Mouse (Mus musculus) intestine, embryonic 15.5 days (tissue): ENCODE measurements around the gene Tiprl. TPM values are rescaled to one million over a fixed set of nuclear protein-coding genes. Genes with fewer than 3 reads are reported as not detected.
A peak's percentile ranks its signal among the peaks of the same experiment; 100 is the strongest.

Experiments
- ATAC-seq: fragments of 200-750 bp; cut with Nextera tagmentation; 2 replicates; pipeline ENCODE4 v1.8.0; 2017; ENCODE audit warnings: moderate TSS enrichment, moderate library complexity
- H3K27ac ChIP-seq: fragments of 300-500 bp; sonication (generic); 2 replicates; pipeline ENCODE4 v1.5.1; 2015; ENCODE audit warnings: mild to moderate bottlenecking, inconsistent platforms
- H3K27me3 ChIP-seq: fragments of 300-500 bp; sonication (generic); replicated peaks from 2 replicates; pipeline ENCODE4 v1.6.1; 2015; ENCODE audit warnings: inconsistent platforms
- H3K36me3 ChIP-seq: fragments of 300-500 bp; sonication (generic); 2 replicates; pipeline ENCODE4 v1.6.1; 2015; ENCODE audit warnings: inconsistent platforms
- H3K4me1 ChIP-seq: fragments of 300-500 bp; sonication (generic); replicated peaks from 2 replicates; pipeline ENCODE4 v1.6.1; 2015; ENCODE audit warnings: inconsistent platforms
- H3K4me2 ChIP-seq: fragments of 300-500 bp; sonication (generic); replicated peaks from 2 replicates; pipeline ENCODE4 v1.6.1; 2015; ENCODE audit warnings: mild to moderate bottlenecking, inconsistent platforms
- H3K4me3 ChIP-seq: fragments of 300-500 bp; sonication (generic); replicated peaks from 2 replicates; pipeline ENCODE4 v1.5.1; 2015; ENCODE audit warnings: inconsistent platforms
- H3K9ac ChIP-seq: fragments of 300-500 bp; sonication (generic); 2 replicates; pipeline ENCODE4 v1.6.1; 2015; ENCODE audit warnings: inconsistent platforms
- H3K9me3 ChIP-seq: fragments of 300-500 bp; sonication (generic); 2 replicates; pipeline ENCODE4 v1.6.1; 2016; ENCODE audit warnings: inconsistent platforms
- WGBS: fragments of 180-500 bp; shearing (Covaris S2); methylation state at CpG from one replicate; pipeline ENCODE4 v1.1.7; 2015; 5-methylcytosine and 5-hydroxymethylcytosine counted together
- polyA plus RNA-seq: library from polyadenylated mRNA; unstranded; fragments of >200 nt; fragmentation: Nextera tagmentation; extraction: Ambion mirVana; gene quantifications from 2 replicates; pipeline ENCODE4 v1.2.1, GENCODE M21; 2015

The Tiprl gene
- polyA plus RNA-seq, 1 experiment from 2014 or later: 85.6 TPM

DNA sequence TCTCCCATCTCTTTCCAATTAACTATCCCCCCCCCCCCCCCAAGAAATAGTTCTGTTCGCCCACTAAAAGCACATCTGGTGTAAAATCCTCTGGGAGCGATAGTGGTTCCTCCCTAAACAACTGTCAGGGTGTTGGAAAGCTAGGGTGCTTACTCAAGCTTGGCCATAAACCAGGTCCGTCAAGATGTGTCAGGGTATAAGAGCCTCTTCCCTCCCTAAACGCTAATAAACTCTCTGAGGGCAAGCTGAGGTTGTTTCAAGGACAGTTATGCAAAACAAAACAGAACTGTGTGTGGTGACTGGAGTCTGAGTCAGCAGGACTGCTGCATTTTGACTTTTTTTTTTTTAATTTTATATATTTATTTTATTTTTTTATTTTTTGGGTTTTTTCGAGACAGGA, 10.3 kb upstream of the Tiprl start:
- Histone ChIP-seq H3K27ac (no peak overlapping the region), H3K27me3 (no peaks in the 10 kb centered on the region), H3K4me1 (0 out of 2 replicates have a peak, but pooled peaks cover 3% of the 10 kb centered on the region), H3K36me3 (no peaks in the 10 kb centered on the region), H3K4me2 (no peak overlapping the region), H3K4me3 (no peak overlapping the region), H3K9ac (no peak overlapping the region), H3K9me3 (no peaks in the 10 kb centered on the region)
- ATAC-seq: peak; percentile 61
- 53% methylated on average over 5 of the region's 5 CpGs for WGBS

DNA sequence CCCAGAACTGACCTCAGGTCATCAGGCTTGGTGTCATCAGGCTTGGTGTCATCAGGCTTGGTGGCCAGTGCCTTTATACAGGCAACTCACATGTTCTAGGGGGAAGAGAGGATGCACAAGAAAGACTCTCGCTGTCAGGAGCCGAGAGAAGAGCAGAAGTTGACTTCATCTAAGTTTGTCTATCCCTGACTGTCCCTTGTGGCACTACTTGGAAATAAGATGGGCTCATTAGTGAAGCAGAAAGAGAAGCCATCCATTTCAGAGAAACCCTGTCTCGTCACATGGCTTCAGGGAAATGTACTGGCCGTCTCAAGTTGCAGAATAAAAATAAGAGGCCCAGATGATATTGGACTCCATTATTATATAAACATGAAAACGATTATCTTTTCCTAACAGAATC, 9.8 kb upstream of the Tiprl start:
- Histone ChIP-seq H3K27me3 (no peaks in the 10 kb centered on the region), H3K27ac (no peak overlapping the region), H3K9ac (no peak overlapping the region), H3K36me3 (no peaks in the 10 kb centered on the region), H3K9me3 (no peaks in the 10 kb centered on the region), H3K4me3 (no peak overlapping the region), H3K4me2 (no peak overlapping the region), H3K4me1 (0 out of 2 replicates have a peak, but pooled peaks cover 3% of the 10 kb centered on the region)
- no peak for ATAC-seq
- 65% methylated on average over 5 of the region's 5 CpGs for WGBS

DNA sequence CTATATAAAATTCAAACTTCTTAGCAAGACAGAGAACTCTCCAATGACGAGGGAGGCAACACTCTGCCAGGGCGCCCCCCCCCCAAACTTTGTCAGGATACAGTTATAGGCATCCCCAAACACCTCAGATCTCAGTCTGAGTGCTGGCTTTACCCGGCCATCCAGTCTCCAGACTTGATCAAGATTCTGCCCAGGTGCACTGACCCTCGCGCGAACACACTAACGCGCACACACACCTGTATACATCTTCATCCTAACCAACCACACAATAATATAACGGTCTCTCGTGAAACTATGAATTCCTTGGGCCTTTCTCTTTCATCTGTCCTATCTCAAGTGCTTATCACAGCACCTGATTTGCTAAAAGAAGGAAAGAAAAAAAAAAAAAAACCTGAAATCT, 950 bp downstream of the Tiprl start:
- Histone ChIP-seq H3K9ac (peak overlapping the region; percentile 75), H3K4me2 (peak overlapping the region; percentile 64), H3K27me3 (no peaks in the 10 kb centered on the region), H3K4me3 (peak overlapping the region; percentile 86), H3K27ac (peak overlapping the region; percentile 96; the same call in 1 of the 2 replicates), H3K4me1 (peaks cover 6% of the 10 kb centered on the region; the same call in 1 of the 2 replicates), H3K9me3 (no peaks in the 10 kb centered on the region), H3K36me3 (no peaks in the 10 kb centered on the region)
- 4% methylated on average over 10 of the region's 10 CpGs for WGBS
- no peak for ATAC-seq

DNA sequence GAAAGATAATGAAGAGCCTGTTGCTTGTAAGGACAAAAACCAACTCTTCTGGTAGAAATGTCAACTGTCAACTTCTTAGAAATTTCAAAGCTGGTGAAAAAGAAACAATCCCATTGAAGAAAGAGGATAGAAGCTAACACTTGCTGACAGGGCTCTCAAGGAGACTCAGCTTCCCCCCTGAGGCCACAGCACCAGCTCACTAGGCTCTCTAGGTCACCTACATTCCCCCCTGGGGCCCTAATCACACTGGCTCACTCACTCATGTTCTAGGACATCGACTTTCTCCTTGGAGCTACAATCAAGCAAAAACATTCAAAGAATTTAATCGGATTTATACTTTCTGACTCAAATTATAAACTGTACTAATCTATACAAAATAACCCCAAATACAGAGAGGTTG, 3.0 kb downstream of the Tiprl start:
- Histone ChIP-seq H3K9ac (no peak overlapping the region), H3K4me2 (no peak overlapping the region), H3K4me3 (no peak overlapping the region), H3K4me1 (peaks cover 6% of the 10 kb centered on the region; the same call in 1 of the 2 replicates), H3K9me3 (no peaks in the 10 kb centered on the region), H3K27ac (no peak overlapping the region), H3K27me3 (no peaks in the 10 kb centered on the region), H3K36me3 (no peaks in the 10 kb centered on the region)
- 71% methylated on average over 2 of the region's 2 CpGs for WGBS
- ATAC-seq: no peak

DNA sequence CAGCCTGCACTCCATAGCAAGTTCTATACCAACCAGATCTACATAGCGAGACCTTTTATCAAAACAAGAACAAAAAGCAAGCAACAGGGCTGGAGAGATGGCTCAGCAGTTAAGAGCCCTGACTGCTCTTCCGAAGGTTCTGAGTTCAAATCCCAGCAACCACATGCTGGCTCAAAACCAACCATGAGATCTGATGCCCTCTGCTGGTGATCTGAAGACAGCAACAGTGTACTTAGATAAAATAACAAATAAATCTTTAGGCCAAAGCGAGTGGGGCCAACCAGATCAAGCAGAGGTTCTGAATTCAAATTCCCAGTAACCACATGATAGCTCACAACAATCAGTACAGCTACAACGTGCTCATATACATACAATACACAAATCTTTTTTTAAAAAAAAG, 6.1 kb downstream of the Tiprl start:
- H3K27ac ChIP-seq: no peak overlapping the region
- H3K36me3 ChIP-seq: no peaks in the 10 kb centered on the region
- H3K9me3 ChIP-seq: no peaks in the 10 kb centered on the region
- peaks cover 3% of the 10 kb centered on the region; the same call in 1 of the 2 replicates for H3K4me1 ChIP-seq
- H3K9ac ChIP-seq: no peak overlapping the region
- H3K4me2 ChIP-seq: no peak overlapping the region
- no peak for ATAC-seq
- 93% methylated on average over 4 of the region's 4 CpGs for WGBS
- H3K4me3 ChIP-seq: no peak overlapping the region
- no peaks in the 10 kb centered on the region for H3K27me3 ChIP-seq

DNA sequence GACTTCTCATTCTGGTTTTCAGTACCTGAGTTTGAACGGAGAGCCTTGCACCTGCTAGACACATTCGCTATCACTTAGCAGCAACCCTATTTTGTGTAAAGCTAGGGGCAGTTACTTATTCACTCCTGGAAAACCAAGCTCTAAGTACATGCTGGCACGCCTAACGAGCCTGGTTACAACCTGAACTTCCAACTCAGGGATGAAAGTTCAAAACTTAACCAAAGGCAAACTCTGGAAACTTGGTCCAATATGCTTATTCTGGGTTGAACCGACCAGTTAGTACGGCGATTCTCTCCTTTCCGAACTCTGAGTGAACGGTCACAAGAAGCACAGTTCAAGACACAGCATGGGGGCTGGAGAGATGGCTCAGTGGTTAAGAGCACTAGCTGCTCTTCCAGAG, 7.2 kb downstream of the Tiprl start:
- no peaks in the 10 kb centered on the region; the same call in 1 of the 2 replicates for H3K4me1 ChIP-seq
- no peaks in the 10 kb centered on the region for H3K9me3 ChIP-seq
- no peak for ATAC-seq
- no peaks in the 10 kb centered on the region; the same call in 1 of the 2 replicates for H3K36me3 ChIP-seq
- H3K27me3 ChIP-seq: no peaks in the 10 kb centered on the region
- no peak overlapping the region for H3K27ac ChIP-seq
- no peak overlapping the region for H3K4me3 ChIP-seq
- H3K4me2 ChIP-seq: no peak overlapping the region
- no peak overlapping the region for H3K9ac ChIP-seq
- WGBS: 89% methylated on average over 9 of the region's 9 CpGs

DNA sequence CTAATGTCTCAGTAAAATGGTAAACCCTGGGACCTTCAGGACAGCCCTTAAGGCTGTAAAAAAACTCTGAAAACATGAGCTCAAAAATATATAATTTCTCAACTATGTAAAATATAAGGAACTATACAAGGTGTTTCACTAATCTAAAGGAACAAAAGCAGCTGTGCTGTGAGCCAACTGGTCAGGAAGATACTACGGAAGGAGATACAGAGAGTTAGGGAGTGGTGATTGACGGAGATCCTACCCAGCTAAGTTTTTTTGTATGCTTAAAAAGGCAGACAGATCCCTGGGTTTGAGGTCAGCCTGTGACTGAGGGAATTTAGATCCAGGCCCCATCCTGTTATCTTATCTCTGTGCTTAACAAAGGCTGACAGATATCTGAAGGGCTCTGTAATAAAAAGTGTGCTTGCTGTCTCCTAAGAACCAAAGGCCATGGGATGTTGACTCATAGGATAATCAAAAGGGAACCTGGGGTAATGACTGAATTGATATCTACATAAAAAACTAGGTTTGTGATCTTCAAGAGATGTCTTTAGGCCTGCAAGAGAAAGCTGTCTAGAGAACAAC, 19.7 kb downstream of the Tiprl start:
- Histone ChIP-seq H3K9ac (no peak overlapping the region), H3K9me3 (no peaks in the 10 kb centered on the region), H3K36me3 (peaks cover 13% of the 10 kb centered on the region; the same call in 1 of the 2 replicates), H3K27ac (no peak overlapping the region), H3K4me1 (no peaks in the 10 kb centered on the region), H3K27me3 (no peaks in the 10 kb centered on the region), H3K4me2 (no peak overlapping the region), H3K4me3 (no peak overlapping the region)
- peak; percentile 75 for ATAC-seq
- WGBS: 56% methylated on average over 2 of the region's 2 CpGs

DNA sequence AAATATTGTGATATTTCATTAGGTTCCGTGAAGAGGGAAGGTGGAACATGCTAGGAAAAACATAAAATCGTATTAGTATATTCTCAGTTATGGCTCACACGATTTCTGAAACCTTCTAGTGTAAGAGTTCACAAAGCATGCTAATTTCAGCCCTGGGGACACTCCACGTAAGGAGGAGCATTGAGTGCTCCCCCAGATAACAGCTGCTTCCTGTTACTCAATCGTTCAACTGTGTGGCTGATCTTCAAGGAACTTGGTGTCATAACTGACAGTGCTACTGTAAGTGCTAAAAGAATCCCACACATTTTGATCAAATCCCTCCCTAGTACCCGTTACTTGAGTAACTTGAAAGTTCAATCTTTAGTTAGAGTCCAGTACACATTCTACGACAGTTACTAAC, 21.0 kb downstream of the Tiprl start:
- H3K4me3 ChIP-seq: no peak overlapping the region
- H3K9ac ChIP-seq: no peak overlapping the region
- H3K27me3 ChIP-seq: no peaks in the 10 kb centered on the region
- no peak for ATAC-seq
- no peak overlapping the region for H3K27ac ChIP-seq
- H3K4me1 ChIP-seq: no peaks in the 10 kb centered on the region
- H3K4me2 ChIP-seq: no peak overlapping the region
- H3K36me3 ChIP-seq: peaks cover 10% of the 10 kb centered on the region; the same call in 1 of the 2 replicates
- 81% methylated on average over 7 of the region's 7 CpGs for WGBS
- H3K9me3 ChIP-seq: no peaks in the 10 kb centered on the region

DNA sequence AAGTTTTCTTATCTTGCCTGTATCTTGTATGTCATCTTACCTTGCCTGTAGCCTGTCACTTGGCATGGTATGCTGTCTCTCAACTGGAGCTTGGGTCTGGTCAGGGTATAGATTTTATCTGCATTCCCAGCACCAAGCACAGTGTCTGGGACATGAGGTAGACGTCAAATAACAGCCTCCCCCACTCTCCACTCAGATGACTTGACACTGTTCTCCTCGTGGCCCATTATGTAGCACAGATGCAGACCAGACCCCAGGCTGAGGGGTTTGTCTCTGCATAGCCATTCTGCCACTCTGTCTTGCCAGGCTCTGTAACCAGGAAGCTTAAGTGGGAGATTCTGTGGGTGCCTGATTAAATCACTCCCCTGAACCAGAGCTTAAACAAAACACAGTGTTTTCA, 31.2 kb downstream of the Tiprl start:
- Histone ChIP-seq H3K4me1 (no peaks in the 10 kb centered on the region), H3K27ac (no peak overlapping the region), H3K4me2 (no peak overlapping the region), H3K9me3 (no peaks in the 10 kb centered on the region), H3K27me3 (no peaks in the 10 kb centered on the region), H3K4me3 (no peak overlapping the region), H3K9ac (no peak overlapping the region), H3K36me3 (no peaks in the 10 kb centered on the region)
- ATAC-seq: no peak
- WGBS: 14% methylated on average over 2 of the region's 2 CpGs

DNA sequence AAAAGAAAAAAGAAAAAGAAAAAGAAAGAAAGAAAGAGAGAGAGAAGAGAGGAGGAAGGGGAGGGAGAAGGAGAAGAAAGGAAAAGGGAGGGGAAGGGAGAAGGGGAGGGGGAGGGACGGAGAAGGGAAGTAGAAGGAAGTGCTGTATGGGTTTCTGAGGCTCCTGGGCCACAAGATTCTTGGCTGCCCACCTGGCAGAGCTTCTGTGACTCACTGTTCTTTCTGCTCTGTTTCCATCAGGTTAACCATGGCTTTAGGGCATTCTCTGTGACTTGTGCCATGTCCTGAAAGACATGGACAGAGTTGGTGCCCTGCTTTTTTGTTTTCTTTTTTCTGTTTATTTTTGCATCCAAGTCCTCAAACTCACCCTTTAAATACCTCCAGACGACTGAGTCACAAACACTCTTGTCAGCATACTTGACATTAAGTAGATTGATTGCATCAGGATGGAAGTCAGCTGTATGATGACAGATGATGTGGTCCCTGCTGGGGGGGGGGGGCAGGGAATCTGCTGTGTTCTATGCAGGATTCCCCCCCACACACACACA, 33.2 kb downstream of the Tiprl start:
- ATAC-seq: no peak
- Histone ChIP-seq H3K36me3 (no peaks in the 10 kb centered on the region), H3K9ac (no peak overlapping the region), H3K9me3 (no peaks in the 10 kb centered on the region), H3K4me2 (no peak overlapping the region), H3K27ac (no peak overlapping the region), H3K4me3 (no peak overlapping the region), H3K4me1 (no peaks in the 10 kb centered on the region), H3K27me3 (no peaks in the 10 kb centered on the region)
- WGBS: 33% methylated on average over 2 of the region's 2 CpGs

DNA sequence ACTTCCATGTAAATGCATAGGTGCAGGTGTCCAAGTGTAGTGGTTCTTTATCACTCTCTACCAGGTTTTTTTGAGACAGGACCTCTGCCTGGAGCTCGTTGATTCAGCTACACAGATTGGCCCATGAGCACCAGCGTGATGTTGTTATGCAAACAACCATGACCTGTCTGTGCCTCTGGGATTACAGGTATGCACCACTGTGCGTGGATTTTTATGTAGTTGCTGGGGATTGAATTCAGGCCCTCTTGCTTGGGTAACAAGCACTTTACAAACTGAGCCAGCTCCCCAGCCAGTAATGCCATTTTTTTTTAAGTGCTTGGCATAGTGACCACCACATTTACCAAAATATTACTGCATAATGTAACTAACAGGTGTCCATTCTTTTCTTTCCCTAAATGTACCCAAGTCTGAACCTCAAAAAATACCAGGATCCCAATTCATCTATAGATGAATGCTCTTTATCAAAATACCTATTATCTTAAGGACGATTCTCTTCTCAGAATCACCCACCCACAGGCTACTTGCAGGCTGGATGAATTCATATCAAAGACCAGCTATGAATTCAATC, 35.3 kb downstream of the Tiprl start:
- Histone ChIP-seq H3K4me2 (no peak overlapping the region), H3K4me1 (no peaks in the 10 kb centered on the region), H3K9me3 (no peaks in the 10 kb centered on the region), H3K4me3 (no peak overlapping the region), H3K27me3 (no peaks in the 10 kb centered on the region), H3K27ac (no peak overlapping the region), H3K36me3 (no peaks in the 10 kb centered on the region), H3K9ac (no peak overlapping the region)
- 78% methylated on average over 4 of the region's 4 CpGs for WGBS
- ATAC-seq: no peak

DNA sequence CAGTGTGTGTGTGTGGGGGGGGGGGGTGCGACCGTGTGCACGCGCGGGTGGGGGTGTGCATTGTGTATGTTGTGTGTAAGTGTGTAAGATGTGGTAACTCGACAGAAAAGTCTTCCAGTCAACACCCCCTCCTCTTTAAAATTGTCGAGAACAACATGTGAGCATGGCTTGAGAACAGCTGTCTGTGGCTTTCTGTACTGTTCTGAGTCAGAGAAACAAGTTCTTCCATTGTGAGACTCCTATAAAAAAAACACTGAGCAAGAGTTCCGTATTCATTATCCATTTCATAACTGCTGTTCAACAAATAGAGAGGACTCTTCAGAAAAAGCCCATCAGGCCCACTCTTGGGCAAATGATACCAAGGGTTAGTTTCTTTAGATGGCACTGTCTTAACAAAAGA, 36.0 kb downstream of the Tiprl start:
- Histone ChIP-seq H3K4me2 (no peak overlapping the region), H3K9me3 (no peaks in the 10 kb centered on the region), H3K9ac (no peak overlapping the region), H3K27ac (no peak overlapping the region), H3K4me3 (no peak overlapping the region), H3K4me1 (no peaks in the 10 kb centered on the region), H3K36me3 (no peaks in the 10 kb centered on the region), H3K27me3 (no peaks in the 10 kb centered on the region)
- 67% methylated on average over 8 of the region's 8 CpGs for WGBS
- no peak for ATAC-seq

DNA sequence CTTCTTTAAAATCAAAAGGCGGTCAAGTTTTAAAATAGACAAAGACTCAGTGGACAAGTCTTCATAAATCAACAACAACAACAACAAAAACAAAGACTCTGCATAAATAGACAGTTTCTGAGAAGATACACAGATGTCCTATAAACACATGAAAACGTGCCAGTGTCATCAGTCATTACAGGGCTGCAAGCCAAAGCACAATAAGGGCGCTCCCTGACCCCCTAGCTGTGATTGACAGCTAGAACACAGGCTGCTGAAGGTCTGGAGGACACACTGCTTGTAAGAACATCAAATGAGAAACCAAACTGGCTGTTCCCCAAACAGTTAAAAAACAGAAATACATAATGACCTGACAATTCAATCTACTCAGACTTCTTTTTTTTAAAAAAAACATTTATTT, 37.2 kb downstream of the Tiprl start:
- no peaks in the 10 kb centered on the region; the same call in 1 of the 2 replicates for H3K4me1 ChIP-seq
- H3K36me3 ChIP-seq: no peaks in the 10 kb centered on the region
- no peak overlapping the region for H3K4me2 ChIP-seq
- no peaks in the 10 kb centered on the region for H3K27me3 ChIP-seq
- no peak overlapping the region for H3K27ac ChIP-seq
- H3K9ac ChIP-seq: no peak overlapping the region
- ATAC-seq: no peak
- no peak overlapping the region for H3K4me3 ChIP-seq
- H3K9me3 ChIP-seq: no peaks in the 10 kb centered on the region
- 67% methylated on average over 3 of the region's 3 CpGs for WGBS
